Mouse (Mus musculus): Measurements from ENCODE around the gene Olfr31.

Gene Olfr31

DNA sequence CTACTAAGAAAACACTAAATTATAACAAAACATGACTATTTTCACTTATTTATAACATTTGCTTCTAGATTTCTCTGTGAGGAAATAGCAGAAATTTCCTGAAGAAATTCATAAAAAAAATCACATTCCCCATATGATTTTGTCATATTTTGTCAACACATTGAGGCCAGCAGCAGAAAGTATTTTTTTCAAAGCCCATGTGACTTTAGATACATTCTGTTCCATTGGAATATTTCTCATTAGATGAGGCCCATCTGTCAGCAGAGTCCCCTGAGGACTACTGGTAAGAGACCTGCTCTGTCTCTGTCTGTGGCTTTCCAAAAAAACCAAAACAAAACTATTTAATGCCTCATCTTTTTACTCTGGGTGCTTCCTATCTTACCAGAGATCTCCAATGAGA is at the start of gene Olfr31:
Olfr31 (plus strand) TSS at position 301 of the 400 bp plus-strand sequence.
- DNase-seq (ENCODE audit: low spot score), result no peak

DNA sequence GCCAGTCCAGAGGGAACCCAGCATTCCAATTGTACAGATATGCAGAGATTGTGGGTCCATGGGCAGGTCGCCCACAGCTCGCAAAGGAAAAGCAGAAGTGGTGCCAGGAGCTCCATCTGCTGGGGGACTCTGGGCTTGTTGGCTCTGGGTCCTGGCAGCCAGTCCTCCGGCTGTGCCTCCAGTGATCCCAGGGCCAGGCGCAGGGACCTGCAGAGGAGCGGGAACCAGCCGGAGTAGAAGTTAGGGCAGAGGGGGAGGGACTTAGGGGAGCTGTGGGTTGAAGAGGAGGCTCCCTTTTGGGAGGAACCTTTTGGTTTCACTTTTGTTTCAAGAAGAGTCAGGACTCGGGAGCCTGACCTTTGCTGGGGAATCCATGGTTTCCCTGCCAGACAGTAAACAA is 28.2 kb upstream of the Olfr31 start:
- peak; percentile 64 for DNase-seq (ENCODE audit: low spot score)

DNA sequence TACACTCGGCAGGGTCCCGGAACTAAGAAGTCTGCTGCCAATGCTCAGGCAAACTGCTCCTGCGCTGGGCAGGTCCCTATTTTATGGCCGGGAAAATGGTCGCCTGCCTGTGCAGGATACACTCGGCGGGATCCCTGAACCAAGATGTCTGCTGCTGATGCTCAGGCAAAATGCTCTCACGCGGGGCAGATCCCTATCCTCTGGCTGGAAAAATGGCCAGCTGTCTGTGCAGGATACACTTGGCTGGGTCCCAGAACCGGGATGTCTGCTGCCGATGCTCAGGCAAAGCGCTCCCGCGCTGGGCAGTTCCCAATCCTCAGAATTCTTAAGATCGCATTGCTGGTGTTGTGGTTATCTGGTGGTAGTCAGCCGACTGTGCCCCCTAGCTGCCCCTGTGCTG is 13.7 kb upstream of the Olfr31 start:
- no peak for DNase-seq (ENCODE audit: low spot score)

DNA sequence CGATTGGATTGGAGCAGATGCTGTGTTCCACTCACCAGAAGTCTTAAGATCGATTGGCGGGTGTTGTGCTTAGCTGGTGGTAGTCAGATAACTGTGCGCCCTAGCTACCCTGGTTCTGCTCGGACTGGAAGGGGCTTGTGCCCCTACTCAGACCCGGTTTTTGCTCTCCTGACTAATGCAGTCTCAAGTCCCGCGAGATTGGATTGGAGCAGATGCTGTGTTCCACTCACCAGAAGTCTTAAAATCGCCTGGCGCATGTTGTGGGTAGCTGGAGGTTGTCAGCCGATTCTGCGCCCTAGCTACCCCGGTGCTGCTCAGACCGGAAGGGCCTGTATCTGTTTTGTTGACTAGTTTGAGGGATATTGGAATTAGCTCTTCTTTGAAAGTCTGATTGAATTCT is 13.2 kb upstream of the Olfr31 start:
- DNase-seq (ENCODE audit: low spot score), result no peak

DNA sequence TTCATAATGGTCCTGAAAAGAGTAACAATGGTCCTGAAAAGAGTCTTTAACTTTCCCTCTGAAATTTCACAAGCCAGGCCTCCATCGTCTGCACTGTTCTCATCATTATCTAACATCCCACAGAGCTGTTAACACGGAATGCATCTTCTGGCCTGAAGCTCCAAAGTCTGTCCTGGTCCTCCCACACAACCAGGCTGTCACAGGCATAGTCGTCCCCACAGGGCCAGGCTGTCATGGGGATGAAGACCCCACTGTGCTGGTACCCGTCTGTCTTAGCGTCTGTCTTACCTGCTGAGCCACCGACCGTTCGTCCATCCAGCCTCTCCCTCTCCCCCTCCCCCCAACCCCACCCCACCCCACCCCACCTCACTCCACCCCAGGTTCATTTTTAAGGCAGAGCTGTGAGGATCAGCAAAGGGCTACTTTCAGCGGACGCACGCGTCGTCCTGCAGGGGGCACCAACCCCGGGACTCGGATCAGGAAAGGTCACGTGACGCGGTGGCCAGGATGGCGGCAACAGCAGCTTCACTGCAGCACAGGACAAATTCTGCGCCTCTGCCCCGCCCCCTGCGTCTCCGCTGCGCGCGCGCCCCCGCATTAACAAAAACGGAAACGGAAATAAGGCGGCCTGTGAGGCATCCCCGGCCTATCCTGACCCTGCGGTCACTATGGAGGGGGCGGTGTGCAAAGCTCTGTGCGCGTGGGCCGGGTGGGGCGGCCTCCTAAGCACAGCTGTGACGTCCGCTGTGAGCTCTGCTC is 22.7 kb downstream of the Olfr31 start:
- peak; percentile 51 for DNase-seq (ENCODE audit: low spot score)

DNA sequence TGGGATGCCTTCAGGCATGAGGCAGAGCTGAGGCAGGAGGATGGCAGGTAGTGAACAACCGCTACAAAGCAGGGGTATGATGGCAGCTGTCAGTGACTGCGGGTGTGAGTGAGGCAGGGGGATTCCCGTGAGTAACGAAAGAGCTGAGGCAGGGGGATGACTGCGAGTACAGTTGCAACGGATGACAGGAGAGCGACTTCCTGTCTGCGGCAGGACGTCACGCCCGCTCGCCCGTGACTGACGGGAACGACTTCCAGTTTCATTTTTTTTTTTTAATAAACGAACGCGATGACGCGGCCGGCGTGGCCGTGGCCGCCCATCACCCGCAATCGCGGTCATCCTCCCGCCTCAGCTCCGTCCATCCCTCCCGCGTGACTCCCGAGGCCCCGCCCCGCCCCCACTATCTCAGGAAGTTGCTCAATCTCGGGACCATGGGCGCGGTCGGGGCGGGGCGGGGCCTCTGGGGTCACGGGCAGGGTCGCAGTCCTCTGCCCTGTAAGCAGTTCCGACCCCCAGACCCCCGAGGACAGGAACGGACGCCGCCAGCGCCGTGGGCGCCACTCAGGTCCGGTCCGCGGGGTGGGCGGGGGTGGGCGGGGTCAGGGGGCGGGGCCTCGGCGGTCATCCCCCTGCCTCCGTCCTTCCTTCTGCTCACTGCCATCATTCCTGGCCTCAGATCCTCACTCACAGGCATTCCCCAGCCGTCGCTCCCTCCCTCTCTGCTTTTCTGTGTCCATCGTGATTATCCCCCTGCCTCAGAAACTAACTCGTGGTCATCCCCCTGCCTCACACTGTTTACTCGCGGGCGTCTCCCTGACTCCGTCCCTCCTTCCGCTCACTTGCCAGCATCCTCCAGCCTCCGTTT is 23.6 kb downstream of the Olfr31 start, which contains the start of gene Il3ra:
Il3ra (plus strand) TSS at position 328 of the 865 bp plus-strand sequence.
- peak; percentile 61 for DNase-seq (ENCODE audit: low spot score)

DNA sequence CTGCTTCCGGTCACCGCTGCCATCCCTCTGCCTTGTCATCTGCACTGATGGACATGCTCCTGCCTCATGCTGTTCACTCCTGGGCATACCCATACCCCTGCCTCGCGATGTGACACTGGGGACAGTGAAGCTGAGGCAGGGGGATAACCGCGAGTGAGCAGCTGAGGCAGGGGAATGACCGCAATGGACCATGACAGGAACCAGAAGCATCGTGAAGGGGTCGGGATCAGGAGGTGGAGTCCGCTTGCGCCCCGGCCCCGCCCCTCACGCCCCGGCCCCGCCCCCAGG is 24.1 kb downstream of the Olfr31 start:
- no peak for DNase-seq (ENCODE audit: low spot score)

DNA sequence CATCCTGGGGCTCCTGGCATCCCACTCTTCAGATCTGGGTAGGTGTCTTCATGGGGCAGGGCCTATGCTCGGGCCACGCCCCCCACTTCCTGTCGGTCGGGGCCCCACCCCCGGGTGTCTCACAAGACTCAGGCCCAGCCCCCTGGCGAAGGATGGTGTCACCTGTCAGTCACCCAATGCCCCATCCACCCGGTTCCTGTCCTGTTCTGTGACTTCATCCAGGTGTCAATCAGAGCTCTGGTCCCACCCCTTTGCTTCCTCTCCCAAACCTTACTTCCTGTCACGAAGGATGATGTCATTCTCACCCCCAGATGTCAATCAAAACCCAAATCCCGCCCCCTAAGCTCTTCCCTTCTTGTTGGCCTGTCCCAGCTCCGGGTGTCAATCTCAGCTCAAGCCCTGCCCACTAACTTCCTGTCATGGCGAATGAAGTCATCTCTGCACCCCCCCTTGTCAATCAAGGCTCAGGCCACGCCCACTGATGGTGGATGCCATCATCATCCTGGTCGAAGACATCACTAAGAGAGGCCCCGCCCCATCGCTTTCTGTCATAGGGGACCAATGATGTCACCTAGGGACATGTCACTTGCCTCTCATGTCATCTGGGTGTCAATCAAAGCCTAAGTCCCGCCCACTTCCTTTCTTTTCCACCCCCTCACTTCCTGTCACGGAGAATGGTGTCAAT is 24.7 kb downstream of the Olfr31 start:
- DNase-seq (ENCODE audit: low spot score), result no peak

DNA sequence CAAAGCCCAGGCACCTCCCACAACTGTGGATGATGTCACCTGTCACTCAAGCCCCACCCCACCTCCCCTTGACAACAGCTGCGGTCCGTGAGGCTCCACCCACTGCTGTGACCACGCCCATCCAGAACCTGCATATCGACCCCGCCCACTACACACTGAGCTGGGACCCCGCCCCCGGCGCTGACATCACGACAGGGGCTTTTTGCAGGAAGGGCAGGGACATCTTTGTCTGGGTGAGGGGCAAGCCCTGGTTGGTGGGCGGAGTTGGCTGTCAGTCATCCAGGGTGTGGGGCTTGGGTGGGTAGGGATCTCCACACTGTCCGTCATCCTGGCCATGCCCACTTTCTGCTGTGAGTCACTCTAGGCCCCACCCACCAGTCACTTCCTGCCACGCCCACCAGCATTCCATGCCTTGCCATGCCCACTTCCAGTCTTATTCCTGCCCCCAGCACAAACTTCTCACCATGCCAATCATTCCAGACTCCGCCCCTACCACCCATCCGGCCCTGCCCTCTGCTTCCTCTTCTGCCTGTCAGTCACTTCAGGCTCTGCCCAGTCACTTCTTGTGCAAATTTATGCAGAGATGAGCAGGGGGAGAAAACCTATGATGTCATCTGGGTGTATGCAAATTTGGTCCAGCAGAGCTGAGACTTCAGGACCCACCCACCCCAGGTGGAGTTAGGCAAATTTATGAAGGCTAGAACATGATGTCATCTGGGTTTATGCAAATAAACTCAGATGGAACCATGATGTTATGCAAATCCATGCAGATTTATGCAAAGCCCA is 25.4 kb downstream of the Olfr31 start:
- DNase-seq (ENCODE audit: low spot score), result no peak

DNA sequence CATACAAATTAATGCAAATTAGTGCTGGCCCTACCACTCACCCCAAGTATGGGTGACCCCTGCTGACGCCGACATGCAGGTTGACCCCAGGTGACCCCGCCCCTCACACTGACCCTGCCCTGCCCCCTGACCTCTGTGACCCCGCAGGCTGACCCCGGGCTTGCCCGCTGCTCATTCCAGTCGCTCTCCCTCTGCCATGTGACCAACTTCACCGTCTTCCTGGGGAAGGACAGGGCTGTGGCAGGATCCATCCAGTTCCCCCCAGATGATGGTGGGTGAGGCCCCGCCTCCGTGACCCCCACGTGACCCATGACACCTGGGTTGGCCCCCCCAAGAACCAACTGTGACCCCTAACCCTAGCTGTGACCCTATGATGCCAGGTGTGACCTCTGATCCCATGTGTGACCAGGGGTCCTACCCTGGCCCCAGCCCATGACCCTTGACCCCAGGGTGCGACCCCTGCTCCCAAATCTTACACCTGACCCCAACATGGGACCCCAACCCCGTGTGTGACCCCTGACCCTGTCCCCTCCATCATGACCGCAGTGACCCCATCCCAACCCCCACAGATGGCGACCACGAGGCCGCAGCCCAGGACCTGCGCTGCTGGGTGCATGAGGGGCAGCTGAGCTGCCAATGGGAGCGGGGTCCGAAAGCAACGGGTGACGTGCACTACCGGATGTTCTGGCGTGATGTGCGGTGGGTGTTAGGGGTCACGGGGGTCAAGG is 26.2 kb downstream of the Olfr31 start:
- DNase-seq (ENCODE audit: low spot score), result no peak

DNA sequence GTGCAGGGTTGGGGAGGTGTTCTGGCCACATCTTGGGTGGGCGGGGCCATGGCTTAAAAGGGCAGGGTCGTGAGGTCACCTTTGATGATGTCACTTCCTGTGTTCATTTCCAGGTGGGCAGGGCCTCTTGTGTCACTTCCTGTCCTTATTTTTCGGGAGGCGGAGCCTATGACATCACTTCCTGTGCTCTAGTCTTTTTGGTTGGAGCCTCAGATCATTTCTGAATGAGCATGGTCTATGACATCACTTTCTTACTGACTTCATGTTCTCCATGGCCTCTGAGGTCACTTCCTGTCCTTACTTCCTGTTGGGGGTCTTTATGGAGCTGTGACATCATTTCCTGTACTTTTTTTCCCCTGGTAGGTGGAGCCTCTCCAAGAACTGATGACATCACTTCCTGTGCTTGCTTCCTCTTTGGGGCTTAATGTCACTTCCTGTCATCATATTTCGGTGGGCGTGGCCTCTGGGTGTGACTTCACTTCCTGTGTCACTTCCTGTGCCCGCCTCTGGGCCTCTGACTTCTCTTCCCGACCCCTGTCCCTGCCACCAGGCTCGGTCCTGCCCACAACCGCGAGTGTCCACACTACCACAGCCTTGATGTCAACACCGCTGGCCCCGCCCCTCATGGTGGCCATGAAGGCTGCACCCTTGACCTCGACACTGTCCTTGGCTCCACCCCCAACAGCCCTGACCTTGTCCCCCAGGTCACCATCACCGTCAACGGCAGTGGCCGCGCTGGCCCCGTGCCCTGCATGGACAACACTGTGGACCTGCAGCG is 27.0 kb downstream of the Olfr31 start:
- DNase-seq (ENCODE audit: low spot score), result no peak

DNA sequence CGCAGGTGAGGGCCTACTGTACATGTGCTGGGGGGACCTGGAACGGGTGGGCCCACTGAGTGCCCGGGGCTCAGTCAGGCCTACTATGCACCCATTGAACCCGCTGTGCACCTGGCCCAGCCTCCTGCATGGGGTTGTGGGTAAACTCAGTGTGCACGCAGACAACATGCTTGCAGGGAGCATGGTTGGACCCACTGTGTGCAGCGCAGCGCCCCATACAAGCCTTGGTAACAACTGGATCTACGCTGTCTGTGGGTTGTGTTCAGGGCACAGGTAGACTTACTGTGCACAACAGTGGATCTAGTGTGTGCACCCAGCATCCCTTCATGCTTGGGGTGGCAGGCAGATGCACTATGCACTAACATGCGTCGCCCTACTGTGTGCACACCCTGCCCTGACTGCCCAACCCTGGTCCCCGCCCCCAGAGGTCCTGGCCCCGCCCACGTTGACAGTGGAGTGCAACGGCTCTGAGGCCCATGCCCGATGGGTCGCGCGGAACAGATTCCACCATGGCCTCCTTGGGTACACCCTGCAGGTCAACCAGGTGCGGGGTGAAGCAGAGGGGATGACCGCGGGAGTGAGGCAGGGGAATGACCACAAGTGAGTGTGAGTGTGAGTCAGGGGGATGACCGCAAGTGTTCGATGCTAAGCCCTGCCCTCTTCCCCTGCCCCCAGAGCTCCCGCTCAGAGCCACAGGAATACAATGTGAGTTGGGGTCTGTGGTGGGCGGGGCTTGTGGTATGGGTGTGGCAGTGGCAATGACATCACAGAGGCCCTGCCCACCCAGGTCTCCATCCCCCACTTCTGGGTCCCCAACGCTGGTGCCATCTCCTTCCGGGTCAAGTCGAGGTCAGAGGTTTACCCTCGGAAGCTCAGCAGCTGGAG is 27.9 kb downstream of the Olfr31 start:
- DNase-seq (ENCODE audit: low spot score), result no peak

DNA sequence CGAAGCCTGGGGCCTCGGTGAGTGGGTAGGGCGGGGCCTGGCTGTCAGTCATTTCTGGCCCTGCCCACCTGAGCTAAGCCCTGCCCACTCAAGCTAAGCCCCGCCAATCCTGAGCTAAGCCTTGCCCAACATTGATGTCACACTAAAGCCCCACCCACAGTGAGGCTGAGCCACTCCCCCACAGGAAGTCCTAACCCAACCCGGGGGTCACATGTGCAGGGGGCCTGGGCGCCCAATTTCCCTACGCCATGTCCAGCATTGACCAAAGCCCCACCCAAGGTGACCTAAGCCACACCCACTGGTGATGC is 28.5 kb downstream of the Olfr31 start:
- no peak for DNase-seq (ENCODE audit: low spot score)

DNA sequence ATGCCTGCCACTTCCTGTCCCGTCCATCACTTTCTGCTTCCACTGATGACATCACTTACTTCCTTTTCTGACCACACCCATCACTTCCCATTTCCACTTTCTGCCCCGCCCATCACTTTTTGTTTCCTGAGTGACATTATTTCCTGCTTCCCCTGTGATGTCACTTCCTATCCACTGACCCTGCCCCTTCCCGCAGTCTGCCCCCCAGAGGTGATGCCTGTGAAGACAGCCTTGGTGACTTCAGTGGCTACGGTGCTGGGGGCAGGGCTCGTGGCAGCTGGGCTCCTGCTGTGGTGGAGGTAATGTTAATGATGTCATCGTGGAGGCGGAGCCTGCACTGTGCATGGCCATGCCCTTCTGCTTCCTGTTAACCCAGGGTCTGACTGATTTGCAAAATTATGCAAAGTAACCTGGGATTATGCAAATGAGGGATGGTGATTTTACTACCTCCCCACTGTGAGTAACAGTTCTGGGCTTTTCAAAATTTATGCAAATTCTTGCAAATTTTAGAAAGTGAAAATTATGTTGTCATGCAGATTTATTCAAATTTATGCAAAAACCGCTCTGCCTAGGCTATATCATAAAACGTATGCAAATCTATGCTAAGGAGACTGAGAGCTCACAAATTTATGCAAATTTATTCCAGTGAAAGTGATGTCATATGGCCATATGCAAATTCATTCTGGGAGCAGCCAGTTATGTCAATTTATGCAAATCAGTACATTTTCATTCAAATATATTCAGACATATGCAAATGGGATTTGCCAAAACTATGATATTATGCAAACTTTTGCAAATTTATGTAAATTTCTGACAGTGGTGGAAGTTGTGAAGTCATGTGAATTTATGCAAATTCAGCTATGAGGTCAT is 29.3 kb downstream of the Olfr31 start:
- no peak for DNase-seq (ENCODE audit: low spot score)

DNA sequence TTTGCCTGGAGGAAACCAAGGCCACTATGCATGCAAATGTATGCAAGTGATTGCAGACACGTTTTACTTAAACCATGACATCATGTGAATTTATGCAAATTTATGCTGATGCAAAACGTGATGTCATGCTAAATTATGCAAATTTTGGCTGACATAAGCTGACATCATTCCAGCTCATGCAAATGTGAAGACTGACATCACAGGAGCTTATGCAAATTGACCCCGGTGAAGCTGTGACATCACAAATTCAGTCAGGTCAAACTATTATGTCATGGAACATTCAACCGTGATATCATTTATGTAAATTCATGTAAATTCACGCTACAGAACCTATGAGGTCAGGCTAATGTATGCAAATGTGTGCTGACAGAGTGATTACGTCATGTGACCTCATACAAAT is 30.0 kb downstream of the Olfr31 start:
- DNase-seq (ENCODE audit: low spot score), result no peak

DNA sequence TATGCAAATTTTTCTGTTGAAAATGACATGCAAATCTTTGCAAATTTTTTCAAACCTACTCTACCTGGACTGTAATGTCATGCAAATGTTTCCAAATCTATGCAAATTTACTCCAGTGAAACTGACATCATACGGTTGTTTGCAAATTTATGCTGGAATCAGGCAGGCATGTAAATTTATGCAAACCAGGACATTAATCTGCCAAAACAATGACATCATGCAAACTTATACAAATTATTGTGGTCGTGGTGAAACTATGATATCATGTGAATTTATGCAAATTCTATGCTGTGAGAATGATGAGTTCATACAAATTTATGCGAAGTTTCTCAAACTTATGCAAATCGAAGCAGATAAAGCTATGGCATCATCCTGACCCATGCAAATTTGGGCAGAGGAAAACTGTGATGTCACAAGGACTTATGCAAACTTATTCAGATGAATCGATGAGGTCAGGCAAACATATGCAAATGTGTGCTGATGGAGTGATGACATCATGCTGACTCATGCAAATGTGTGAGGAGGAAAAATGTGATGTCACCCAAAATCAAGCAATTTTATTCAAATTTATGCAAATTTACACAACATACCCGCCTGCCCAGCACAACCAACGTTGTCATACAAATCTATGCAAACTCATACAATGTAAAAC is 30.6 kb downstream of the Olfr31 start:
- no peak for DNase-seq (ENCODE audit: low spot score)

DNA sequence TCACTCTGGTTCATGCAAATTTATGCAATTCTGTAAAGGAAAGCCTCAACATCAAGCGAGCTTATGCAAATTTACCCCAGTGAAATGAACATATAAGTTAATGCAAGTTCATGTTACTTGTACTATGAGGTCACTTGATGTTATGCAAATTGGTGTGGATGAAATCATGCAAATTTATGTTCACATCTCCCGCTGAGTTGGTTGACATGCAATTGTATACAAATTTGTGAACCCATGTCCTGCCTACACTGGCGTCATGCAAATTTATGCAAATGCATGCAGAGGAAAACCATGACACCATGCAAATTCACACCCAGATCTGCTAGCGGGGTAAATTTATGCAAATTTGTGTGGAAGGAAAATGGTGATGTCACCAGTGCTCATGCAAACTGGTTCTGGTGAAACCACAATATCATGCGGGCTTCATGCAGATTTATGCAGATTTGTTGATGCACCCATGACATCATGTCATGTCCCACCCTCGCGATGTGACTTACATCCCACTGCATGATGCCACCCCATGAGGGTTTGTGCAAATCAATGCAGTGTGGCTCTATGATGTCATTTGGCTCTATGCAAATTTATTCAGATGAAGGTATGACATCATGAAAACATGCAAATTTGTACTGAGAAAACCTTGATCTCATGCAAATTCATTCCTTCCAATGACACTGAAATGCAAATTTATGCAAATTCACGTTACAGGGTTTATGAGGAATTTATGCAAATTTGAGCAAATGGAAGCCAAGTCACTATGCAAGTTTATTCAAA is 31.3 kb downstream of the Olfr31 start:
- DNase-seq (ENCODE audit: low spot score), result no peak

All from adipocyte (in vitro differentiated cells).